Mouse (Mus musculus): ENCODE measurements around the gene Gata3.

- no peak for TF ChIP-seq POLR2A (IDR thresholded peaks at IDR 0.05; ENCODE audit: extremely low read depth, insufficient read depth, low read length)
- TF ChIP-seq CTCF (IDR thresholded peaks at IDR 0.05; ENCODE audit: low read depth, low read length) = no peak
Observed at GRCm38 (mm10) chr2:9871798-9872197, 18.0 kb downstream of the Gata3 start.
